Mouse (Mus musculus): ENCODE measurements around the gene Ssh1. TPM values are rescaled to one million over a fixed set of nuclear protein-coding genes. Genes with fewer than 3 reads are reported as not detected.

Gene Ssh1
- total and polyA plus RNA-seq, 2 experiments from 2014 or later = 6.8 to 10.0 TPM

- H3K27ac ChIP-seq (ENCODE audit: low read depth) = no peak overlapping the region
- H3K9ac ChIP-seq (replicated peaks; ENCODE audit: low read depth, low read length) = no peak overlapping the region
- TF ChIP-seq EP300 (IDR thresholded peaks at IDR 0.05; ENCODE audit: low read depth) (no peak), CTCF (IDR thresholded peaks at IDR 0.05; ENCODE audit: low read depth) (no peak)
- no peaks in the 10 kb centered on the region; the same call in 1 of the 2 replicates for H3K4me1 ChIP-seq (ENCODE audit: control insufficient read depth, insufficient read depth)
- 73% methylated on average over 7 of the region's 7 CpGs for WGBS
- DNase-seq (ENCODE audit: low spot score) (no peak), ATAC-seq (ENCODE audit: insufficient read depth, low read depth) (no peak)
- H3K9me3 ChIP-seq (replicated peaks; ENCODE audit: control insufficient read depth, low read length) = no peaks in the 10 kb centered on the region
- H3K4me2 ChIP-seq (ENCODE audit: low read depth, low read length) = no peak overlapping the region
- no peaks in the 10 kb centered on the region for H3K36me3 ChIP-seq (replicated peaks; ENCODE audit: control insufficient read depth, insufficient read depth, low read length)
- H3K27me3 ChIP-seq (ENCODE audit: control insufficient read depth, insufficient read depth, low read length) = no peaks in the 10 kb centered on the region
- no peak overlapping the region for H3K4me3 ChIP-seq (ENCODE audit: low read depth, low read length)
Measured at GRCm38 (mm10) chr5:114034393-114034792, 40.7 kb upstream of the Ssh1 start.

DNA sequence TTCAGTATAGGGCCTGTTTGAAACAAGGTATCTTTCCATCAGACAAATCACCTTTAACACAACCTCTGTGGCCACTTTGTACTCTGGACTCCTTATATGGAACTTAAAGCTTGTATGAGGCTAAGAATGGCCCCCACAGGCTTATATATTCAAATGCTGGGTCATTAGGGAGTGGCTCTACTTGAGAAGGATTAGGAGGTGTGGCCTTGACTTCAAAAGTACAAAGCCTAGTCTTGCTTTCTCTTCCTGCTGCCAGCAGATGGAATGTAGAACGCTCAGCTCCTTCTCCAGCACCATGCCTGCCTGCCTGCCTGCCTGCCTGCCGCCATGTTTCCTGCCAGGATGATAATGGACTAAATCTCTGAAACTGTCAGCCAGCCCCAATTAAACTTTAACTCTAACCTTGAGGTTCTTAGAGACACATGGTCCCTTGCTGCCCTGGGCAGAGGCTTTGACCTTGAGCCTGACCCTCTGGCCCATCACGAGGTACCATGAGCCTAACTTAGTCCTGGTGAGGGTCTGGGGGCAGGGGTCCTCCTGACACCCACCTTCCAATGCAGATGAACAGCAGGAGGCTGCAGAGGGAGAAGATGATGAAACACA lies 38.6 kb upstream of the Ssh1 start:
- H3K4me3 ChIP-seq (ENCODE audit: low read depth, low read length) = no peak overlapping the region
- 0 out of 2 replicates have a peak, but pooled peaks cover 6% of the 10 kb centered on the region for H3K27me3 ChIP-seq (ENCODE audit: control insufficient read depth, insufficient read depth, low read length)
- H3K9me3 ChIP-seq (replicated peaks; ENCODE audit: control insufficient read depth, low read length) = no peaks in the 10 kb centered on the region
- no peak overlapping the region for H3K27ac ChIP-seq (ENCODE audit: low read depth)
- H3K36me3 ChIP-seq (replicated peaks; ENCODE audit: control insufficient read depth, insufficient read depth, low read length) = no peaks in the 10 kb centered on the region
- DNase-seq (ENCODE audit: low spot score) (no peak), ATAC-seq (ENCODE audit: insufficient read depth, low read depth) (no peak)
- no peaks in the 10 kb centered on the region for H3K4me1 ChIP-seq (ENCODE audit: control insufficient read depth, insufficient read depth)
- H3K4me2 ChIP-seq (ENCODE audit: low read depth, low read length) = no peak overlapping the region
- TF ChIP-seq EP300 (IDR thresholded peaks at IDR 0.05; ENCODE audit: low read depth) (no peak), CTCF (IDR thresholded peaks at IDR 0.05; ENCODE audit: low read depth) (no peak)
- no peak overlapping the region for H3K9ac ChIP-seq (replicated peaks; ENCODE audit: low read depth, low read length)
- 74% methylated on average over 3 of the region's 3 CpGs for whole genome bisulfite sequencing

- TF ChIP-seq EP300 (IDR thresholded peaks at IDR 0.05; ENCODE audit: low read depth) (no peak), CTCF (IDR thresholded peaks at IDR 0.05; ENCODE audit: low read depth) (no peak)
- ATAC-seq (ENCODE audit: insufficient read depth, low read depth) (no peak), DNase-seq (ENCODE audit: low spot score) (no peak)
- H3K4me1 ChIP-seq (ENCODE audit: control insufficient read depth, insufficient read depth) = no peaks in the 10 kb centered on the region
- WGBS = 85% methylated on average over 12 of the region's 12 CpGs
- no peak overlapping the region for H3K4me2 ChIP-seq (ENCODE audit: low read depth, low read length)
- H3K27ac ChIP-seq (ENCODE audit: low read depth) = no peak overlapping the region
- H3K9me3 ChIP-seq (replicated peaks; ENCODE audit: control insufficient read depth, low read length) = no peaks in the 10 kb centered on the region
- H3K36me3 ChIP-seq (replicated peaks; ENCODE audit: control insufficient read depth, insufficient read depth, low read length) = no peaks in the 10 kb centered on the region
- no peak overlapping the region for H3K9ac ChIP-seq (replicated peaks; ENCODE audit: low read depth, low read length)
- H3K4me3 ChIP-seq (ENCODE audit: low read depth, low read length) = no peak overlapping the region
- H3K27me3 ChIP-seq (ENCODE audit: control insufficient read depth, insufficient read depth, low read length) = 0 out of 2 replicates have a peak, but pooled peaks cover 6% of the 10 kb centered on the region
Measured at GRCm38 (mm10) chr5:114030652-114031051, 37.0 kb upstream of the Ssh1 start.

DNA sequence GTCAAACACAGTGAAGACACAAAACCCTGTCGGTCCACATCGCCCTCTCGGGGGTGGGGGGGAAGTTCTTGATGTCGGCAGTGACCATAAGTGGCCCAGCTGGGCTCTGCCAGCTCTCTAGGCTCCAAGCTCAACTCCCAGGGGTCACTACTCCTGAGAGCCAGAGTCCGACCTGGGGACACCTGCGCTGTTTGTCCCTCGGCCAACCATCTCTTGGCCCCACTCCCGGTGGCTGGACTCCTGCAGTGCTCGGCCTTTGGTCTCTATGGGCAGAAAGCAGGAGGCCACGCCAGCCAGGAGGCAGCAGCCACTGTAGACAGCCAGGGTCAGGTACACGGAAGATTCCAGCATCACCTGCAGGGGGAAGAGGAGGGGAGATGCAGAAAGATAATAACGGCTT lies 34.4 kb upstream of the Ssh1 start:
- H3K27me3 ChIP-seq (ENCODE audit: control insufficient read depth, insufficient read depth, low read length) = 0 out of 2 replicates have a peak, but pooled peaks cover 6% of the 10 kb centered on the region
- ATAC-seq (ENCODE audit: insufficient read depth, low read depth) (no peak), DNase-seq (ENCODE audit: low spot score) (no peak)
- H3K27ac ChIP-seq (ENCODE audit: low read depth) = no peak overlapping the region
- no peaks in the 10 kb centered on the region for H3K36me3 ChIP-seq (replicated peaks; ENCODE audit: control insufficient read depth, insufficient read depth, low read length)
- no peaks in the 10 kb centered on the region for H3K9me3 ChIP-seq (replicated peaks; ENCODE audit: control insufficient read depth, low read length)
- H3K4me1 ChIP-seq (ENCODE audit: control insufficient read depth, insufficient read depth) = no peaks in the 10 kb centered on the region
- H3K4me3 ChIP-seq (ENCODE audit: low read depth, low read length) = no peak overlapping the region
- H3K9ac ChIP-seq (replicated peaks; ENCODE audit: low read depth, low read length) = no peak overlapping the region
- no peak overlapping the region for H3K4me2 ChIP-seq (ENCODE audit: low read depth, low read length)
- 80% methylated on average over 12 of the region's 12 CpGs for WGBS
- TF ChIP-seq EP300 (IDR thresholded peaks at IDR 0.05; ENCODE audit: low read depth) (no peak), CTCF (IDR thresholded peaks at IDR 0.05; ENCODE audit: low read depth) (no peak)

- no peak for ATAC-seq (ENCODE audit: insufficient read depth, low read depth)
- H3K9me3 ChIP-seq (replicated peaks; ENCODE audit: control insufficient read depth, low read length) = no peaks in the 10 kb centered on the region
Measured at GRCm38 (mm10) chr5:114027217-114027944, 33.7 kb upstream of the Ssh1 start.

More at GRCm38 (mm10) chr5:114027217-114027944, 33.7 kb upstream of the Ssh1 start:
- WGBS = 77% methylated on average over 12 of the region's 12 CpGs
- no peak overlapping the region for H3K4me3 ChIP-seq (ENCODE audit: low read depth, low read length)
- TF ChIP-seq EP300 (IDR thresholded peaks at IDR 0.05; ENCODE audit: low read depth) = no peak
- TF ChIP-seq CTCF (IDR thresholded peaks at IDR 0.05; ENCODE audit: low read depth) = no peak
- no peak overlapping the region for H3K27ac ChIP-seq (ENCODE audit: low read depth)
- no peak overlapping the region for H3K4me2 ChIP-seq (ENCODE audit: low read depth, low read length)
- DNase-seq (ENCODE audit: low spot score) = no peak
- H3K27me3 ChIP-seq (ENCODE audit: control insufficient read depth, insufficient read depth, low read length) = 0 out of 2 replicates have a peak, but pooled peaks cover 6% of the 10 kb centered on the region
- H3K36me3 ChIP-seq (replicated peaks; ENCODE audit: control insufficient read depth, insufficient read depth, low read length) = no peaks in the 10 kb centered on the region
- no peak overlapping the region for H3K9ac ChIP-seq (replicated peaks; ENCODE audit: low read depth, low read length)
- no peaks in the 10 kb centered on the region for H3K4me1 ChIP-seq (ENCODE audit: control insufficient read depth, insufficient read depth)
